Mouse (Mus musculus) mammary gland, adult 2 months (tissue): ENCODE data around the gene Olfr706. TPM values are rescaled to one million over a fixed set of nuclear protein-coding genes. Genes with fewer than 3 reads are reported as not detected.

Experiments
- polyA plus RNA-seq: library from polyadenylated mRNA; depleted of rRNA; stranded (reverse); fragments of >200 nt; gene quantifications from 2 replicates; pipeline ENCODE4 v1.2.3, GENCODE M21; 2012; ENCODE audit warnings: low replicate concordance; rRNA removed

Gene Olfr706
- not detected in 2 replicates for polyA plus RNA-seq

DNA sequence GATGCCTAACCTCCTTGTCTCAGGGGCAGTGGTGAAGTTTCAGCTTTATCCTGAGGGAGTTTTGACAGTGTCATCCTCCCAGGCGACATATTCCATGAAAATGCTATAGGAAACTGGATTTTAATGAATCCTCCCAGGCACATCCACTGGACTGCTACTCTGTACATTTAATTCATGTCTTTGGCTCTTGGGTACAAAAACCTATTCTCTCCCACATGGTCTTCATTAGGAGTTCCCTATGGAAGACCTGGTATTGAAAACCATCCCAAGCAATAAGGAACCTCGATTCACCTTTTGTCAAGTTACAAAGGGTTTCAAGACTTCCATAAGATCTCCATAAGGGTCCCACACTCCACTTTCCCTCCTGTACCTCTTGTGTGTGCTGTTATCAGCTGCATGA lies at the start of gene Olfr706:
TSS of gene Olfr706 (minus strand) at position 101 of the 400 bp plus-strand sequence.

DNA sequence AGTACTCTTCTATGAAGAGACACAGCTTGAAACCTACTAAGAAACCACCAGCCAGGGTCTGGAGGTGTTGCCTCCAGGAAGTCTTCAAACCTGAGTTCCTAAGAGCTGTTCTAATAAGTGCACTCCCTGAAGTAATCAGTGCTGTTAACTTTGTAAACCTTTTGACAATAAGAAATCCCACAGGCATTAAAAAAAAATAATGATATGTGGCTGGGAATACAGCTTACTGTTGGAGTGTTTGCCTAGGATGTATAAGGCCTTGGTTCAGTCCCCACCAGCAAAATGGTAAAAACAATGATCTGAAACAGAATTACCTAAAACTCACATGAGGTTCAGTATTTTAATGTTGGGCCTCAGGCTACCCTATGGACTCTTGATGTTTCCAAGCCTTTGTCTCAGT lies 44.2 kb upstream of the Olfr706 start, which contains the start of gene Olfr709-ps1:
TSS of gene Olfr709-ps1 (minus strand) at position 101 of the 400 bp plus-strand sequence.

DNA sequence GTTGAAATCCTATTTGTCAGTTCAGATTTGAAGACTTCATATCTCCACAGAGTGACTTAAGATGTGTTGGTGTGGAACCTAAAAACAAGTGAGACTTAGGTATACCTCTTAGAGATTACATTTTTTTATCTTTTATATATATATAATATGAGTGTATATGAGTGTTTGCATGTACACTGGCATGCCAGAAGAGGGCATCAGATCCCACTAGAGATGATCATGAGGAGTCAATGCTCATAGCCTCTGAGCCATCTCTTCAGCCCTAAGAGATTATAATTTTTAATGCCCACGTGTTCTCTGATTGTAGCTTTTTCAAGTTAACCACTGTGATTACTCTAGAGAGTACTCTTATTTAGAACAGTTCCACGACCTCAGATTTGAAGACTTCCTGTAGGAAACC lies 19.7 kb upstream of the Olfr706 start, which contains the start of gene Olfr1532-ps1:
TSS of gene Olfr1532-ps1 (plus strand) at position 326 of the 400 bp plus-strand sequence.

DNA sequence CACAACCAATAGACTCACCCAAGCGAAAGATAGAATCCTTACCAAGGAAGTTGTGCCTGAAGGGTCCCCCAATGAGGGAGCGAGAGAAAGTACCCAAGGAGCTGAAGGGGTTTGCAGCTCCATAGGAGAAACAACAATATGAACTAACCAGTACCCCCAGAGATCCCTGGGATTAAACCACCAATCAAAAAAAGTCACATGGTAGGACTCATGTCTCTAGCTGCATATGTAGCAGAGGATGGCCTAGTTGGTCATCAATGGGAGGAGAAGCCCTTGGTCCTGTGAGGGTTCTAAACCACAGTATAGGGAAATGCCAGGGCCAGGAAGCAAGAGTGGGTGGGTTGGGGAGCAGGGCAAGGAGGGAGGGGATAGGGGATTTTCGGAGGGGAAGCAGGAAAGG lies 13.2 kb upstream of the Olfr706 start, which contains the start of gene Olfr707:
TSS of gene Olfr707 (minus strand) at position 101 of the 400 bp plus-strand sequence.

DNA sequence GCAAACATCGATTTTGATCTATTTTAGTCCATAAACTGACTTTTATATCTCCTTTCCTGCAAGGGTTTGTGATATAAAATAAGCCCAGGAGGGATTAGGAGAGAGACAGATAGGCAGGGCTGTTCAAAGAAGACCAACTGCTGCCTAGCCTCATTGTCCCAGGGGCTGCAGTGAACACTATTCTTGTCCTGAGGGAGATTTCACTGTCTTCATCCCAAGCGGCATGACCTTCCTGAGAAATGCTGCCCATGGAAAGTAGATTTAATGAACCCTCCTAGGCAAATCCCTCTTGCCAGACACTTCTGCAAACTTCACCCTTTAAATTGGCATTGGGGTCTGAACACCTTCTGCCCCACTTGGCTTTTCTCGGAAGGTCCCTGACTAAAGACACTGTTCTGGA lies 11.2 kb downstream of the Olfr706 start, which contains the start of gene Olfr705:
TSS of gene Olfr705 (minus strand) at position 101 of the 400 bp plus-strand sequence.

DNA sequence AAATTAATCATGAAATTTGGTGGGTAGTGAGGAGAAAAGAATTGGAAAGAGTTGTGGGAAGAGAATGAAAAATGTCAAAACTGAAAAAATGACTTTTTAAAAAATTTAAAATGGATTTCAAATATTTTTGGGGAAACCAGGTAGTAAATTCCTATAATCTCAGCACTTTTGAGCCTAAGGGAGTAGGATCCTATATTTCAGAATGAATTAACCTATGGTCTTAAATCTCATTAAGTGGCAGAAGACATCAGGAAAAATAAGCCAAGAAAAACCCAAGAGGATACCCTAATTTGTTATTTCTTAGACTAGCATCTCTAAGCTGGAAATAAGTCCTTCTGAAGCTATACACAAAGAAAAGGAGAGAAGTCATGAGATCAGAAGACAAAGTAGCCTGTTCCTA lies 25.1 kb downstream of the Olfr706 start, which contains the start of gene Olfr704:
TSS of gene Olfr704 (plus strand) at position 301 of the 400 bp plus-strand sequence.

DNA sequence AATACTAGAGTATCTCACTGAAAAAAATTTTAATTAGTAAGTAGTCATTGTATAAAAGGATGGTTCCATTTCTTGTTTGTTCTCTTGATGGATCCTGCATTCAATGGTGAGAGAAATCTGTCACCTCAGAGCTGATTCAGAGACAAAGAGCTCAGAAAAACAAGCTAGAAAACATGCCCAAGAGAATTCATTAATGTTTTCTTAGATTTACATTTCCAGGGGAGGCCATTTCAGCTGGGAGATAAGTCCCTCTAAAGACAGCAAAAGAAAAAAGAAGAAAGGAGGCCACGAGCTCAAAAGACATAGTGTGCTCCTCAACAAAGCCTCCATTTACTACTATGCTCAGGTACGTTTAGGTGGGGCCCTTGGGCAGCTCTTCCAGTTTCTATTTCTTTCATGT lies 44.9 kb downstream of the Olfr706 start, which contains the start of gene Olfr703:
TSS of gene Olfr703 (plus strand) at position 301 of the 400 bp plus-strand sequence.

DNA sequence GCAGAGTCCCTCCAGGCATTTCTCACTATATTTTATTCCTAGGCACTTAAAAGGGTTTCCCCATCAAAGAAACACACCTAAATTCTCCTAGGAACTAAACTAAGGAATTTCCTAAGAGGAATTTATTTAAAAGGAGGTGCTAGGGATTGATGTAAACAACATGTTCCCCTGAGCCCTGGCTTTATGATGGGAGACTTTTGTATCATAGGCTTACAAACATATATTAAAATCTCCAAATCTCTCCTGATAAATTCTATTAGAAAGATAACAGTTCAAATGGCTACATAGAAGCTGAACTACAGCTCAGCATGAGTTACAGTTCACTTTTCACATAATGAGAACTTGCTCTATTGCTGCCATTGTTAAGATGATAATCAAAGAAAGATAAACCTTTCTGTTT lies 54.2 kb downstream of the Olfr706 start, which contains the start of gene Olfr702:
TSS of gene Olfr702 (minus strand) at position 101 of the 400 bp plus-strand sequence.

Other genes starting within 250 kb of the Olfr706 start
- not detected in 2 replicates for gene Olfr693, start 207.6 kb downstream of the Olfr706 start, polyA plus RNA-seq
- not detected in 2 replicates for gene Olfr694, start 196.3 kb downstream of the Olfr706 start, polyA plus RNA-seq
- not detected in 2 replicates for gene Olfr695, start 171.8 kb downstream of the Olfr706 start, polyA plus RNA-seq
- not detected in 2 replicates for gene Olfr697, start 145.7 kb downstream of the Olfr706 start, polyA plus RNA-seq
- not detected in 2 replicates for gene Olfr698, start 132.8 kb downstream of the Olfr706 start, polyA plus RNA-seq
- gene Olfr699, start 95.0 kb downstream of the Olfr706 start, polyA plus RNA-seq, result not detected in 2 replicates
- not detected in 2 replicates for gene Olfr700, start 79.3 kb downstream of the Olfr706 start, polyA plus RNA-seq
- gene Olfr701, start 74.0 kb downstream of the Olfr706 start, polyA plus RNA-seq, result not detected in 2 replicates
- gene Olfr702, start 54.3 kb downstream of the Olfr706 start, polyA plus RNA-seq, result not detected in 2 replicates
- gene Olfr703, start 44.8 kb downstream of the Olfr706 start, polyA plus RNA-seq, result not detected in 2 replicates
- not detected in 2 replicates for gene Olfr704, start 25.0 kb downstream of the Olfr706 start, polyA plus RNA-seq
- gene Olfr705, start 11.3 kb downstream of the Olfr706 start, polyA plus RNA-seq, result not detected in 2 replicates
- gene Olfr707, start 13.1 kb upstream of the Olfr706 start, polyA plus RNA-seq, result not detected in 2 replicates
- not detected in 2 replicates for gene Olfr1532-ps1, start 19.8 kb upstream of the Olfr706 start, polyA plus RNA-seq
- not detected in 2 replicates for gene Olfr709-ps1, start 44.1 kb upstream of the Olfr706 start, polyA plus RNA-seq
- not detected in 2 replicates for gene Olfr710, start 60.1 kb upstream of the Olfr706 start, polyA plus RNA-seq
- not detected in 2 replicates for gene Olfr6, start 75.8 kb upstream of the Olfr706 start, polyA plus RNA-seq
- gene Olfr711, start 87.3 kb upstream of the Olfr706 start, polyA plus RNA-seq, result not detected in 2 replicates
- gene Olfr2, start 117.9 kb upstream of the Olfr706 start, polyA plus RNA-seq, result not detected in 2 replicates
- not detected in 2 replicates for gene Olfr713, start 143.0 kb upstream of the Olfr706 start, polyA plus RNA-seq
- gene Olfr714, start 182.8 kb upstream of the Olfr706 start, polyA plus RNA-seq, result not detected in 2 replicates
- gene Olfr17, start 205.1 kb upstream of the Olfr706 start, polyA plus RNA-seq, result not detected in 2 replicates
- not detected in 2 replicates for gene Olfr715b, start 222.2 kb upstream of the Olfr706 start, polyA plus RNA-seq
- not detected in 2 replicates for gene Olfr715, start 242.9 kb upstream of the Olfr706 start, polyA plus RNA-seq